ENCODE assay signal across 8 mouse cellular contexts in genomic region chr14:47649631-47650337, GRCm38 (mm10). TPM values are rescaled to one million over a fixed set of nuclear protein-coding genes. Genes with fewer than 3 reads are reported as not detected.
DNase-seq lines count a peak whose midpoint lies in the region; ATAC-seq and TF ChIP-seq lines count a peak whose summit lies in the region.

No protein-coding gene starts in this region.

- DNase-seq in cerebellum, adult 11 months: no peak
- peak; percentile 10 for DNase-seq in c-Kit-positive CD71-negative TER-119-negative erythroid progenitor cells, embryonic 14.5 days (ENCODE audit: low read depth)
- peak; percentile 55 for DNase-seq in forebrain, postnatal 0 days
- peak; percentile 17 to 19 for DNase-seq in left cerebral cortex, postnatal 14 days (ENCODE audit: low spot score in 2 of 2)
- DNase-seq in spleen, adult 18-20 months: peak; percentile 35 to 52

- peak overlapping the region; percentile 98 for H3K9ac ChIP-seq in forebrain, postnatal 0 days
- peak overlapping the region; percentile 93 for H3K9ac ChIP-seq in hindbrain, embryonic 12.5 days

- no peaks in the 10 kb centered on the region for H3K4me1 ChIP-seq in forebrain, postnatal 0 days (ENCODE audit: insufficient read depth)
- H3K4me1 ChIP-seq in hindbrain, embryonic 12.5 days: peaks cover 16% of the 10 kb centered on the region

- H3K27me3 ChIP-seq in forebrain, postnatal 0 days (ENCODE audit: insufficient read depth, low read length): no peaks in the 10 kb centered on the region; the same call in 1 of the 2 replicates
- H3K27me3 ChIP-seq in hindbrain, embryonic 12.5 days: no peaks in the 10 kb centered on the region

- intact Hi-C loops in left cerebral cortex, postnatal 14 days (cut with DNase I): loop anchor here (2.0 kb wide), 1 partner anchor 51 kb away; no protein-coding TSS in a partner anchor

- H3K4me3 ChIP-seq in forebrain, postnatal 0 days (ENCODE audit: low read depth, low read length): peak overlapping the region; percentile 94
- H3K4me3 ChIP-seq in hindbrain, embryonic 12.5 days: peak overlapping the region; percentile 90

- H3K27ac ChIP-seq in forebrain, postnatal 0 days (ENCODE audit: low read depth, low read length): peak overlapping the region; percentile 83
- H3K27ac ChIP-seq in hindbrain, embryonic 12.5 days: peak overlapping the region; percentile 93

- WGBS in forebrain, postnatal 0 days: 1% methylated on average over 46 of the region's 46 CpGs
- WGBS in hindbrain, embryonic 12.5 days: 0% methylated on average over 44 of the region's 46 CpGs

- peak overlapping the region; percentile 78 for H3K4me2 ChIP-seq in forebrain, postnatal 0 days (ENCODE audit: low read depth)
- peak overlapping the region; percentile 70 for H3K4me2 ChIP-seq in hindbrain, embryonic 12.5 days (replicated peaks)

- peak; percentile 68 for ATAC-seq in cerebellum, adult (ENCODE audit: insufficient number of reproducible peaks, low FRiP score, low TSS enrichment)
- ATAC-seq in forebrain, postnatal 0 days: peak; percentile 86
- ATAC-seq in hindbrain, embryonic 12.5 days (ENCODE audit: low FRiP score): peak; percentile 88
- peak; percentile 84 for ATAC-seq in megakaryocyte-erythroid progenitor cell, adult 5-6 weeks (replicated peaks; ENCODE audit: low FRiP score, low TSS enrichment, poor library complexity, severe bottlenecking)

- no peaks in the 10 kb centered on the region for H3K36me3 ChIP-seq in forebrain, postnatal 0 days (ENCODE audit: insufficient read depth)
- H3K36me3 ChIP-seq in hindbrain, embryonic 12.5 days: no peaks in the 10 kb centered on the region

- TF ChIP-seq CTCF in forebrain, postnatal 0 days (IDR thresholded peaks at IDR 0.05; ENCODE audit: low read depth): no peak

- no peaks in the 10 kb centered on the region for H3K9me3 ChIP-seq in forebrain, postnatal 0 days (ENCODE audit: low read length)
- H3K9me3 ChIP-seq in hindbrain, embryonic 12.5 days (replicated peaks): no peaks in the 10 kb centered on the region

RNA-seq across cellular contexts. Expression of gene Ktn1, which starts 1.5 kb away (rescaled TPM):
- 67.6 and 79.9 TPM in 2 replicates for total RNA-seq in forebrain, postnatal 0 days (2014; rRNA removed)
- polyA plus RNA-seq in forebrain, postnatal 0 days (2015; fragmentation: Nextera tagmentation; extraction: Ambion mirVana): 44.0 and 55.3 TPM in 2 replicates
- 90.4 and 94.9 TPM in 2 replicates for polyA plus RNA-seq in hindbrain, embryonic 12.5 days (2016; fragmentation: Nextera tagmentation; extraction: Ambion mirVana)
- total RNA-seq in left cerebral cortex, postnatal 14 days (2021): 10 to 100 TPM; 89.8 to 94.0 TPM
- total RNA-seq in megakaryocyte-erythroid progenitor cell, adult 5-6 weeks (2014; fragmentation: Nextera tagmentation): 77.1 and 92.2 TPM in 2 replicates
- 104 and 119 TPM in 2 replicates for total RNA-seq in megakaryocyte-erythroid progenitor cell, adult 5-6 weeks (2017)
